Mouse (Mus musculus) CD4-positive, CD25-positive, alpha-beta regulatory T cell, adult 2 months (primary cell): ENCODE results near the gene St7l.
"Not testable (repeated sequence)": the region's sequence is repeated elsewhere in the genome, so short reads cannot be mapped to it uniquely, and the experiment has no call there.

Source experiments
- DNase-seq: peaks from one replicate; pipeline ENCODE4 v3.0.0-alpha.2; 2012; ENCODE audit warnings: low read depth, low spot score

Gene St7l

DNA sequence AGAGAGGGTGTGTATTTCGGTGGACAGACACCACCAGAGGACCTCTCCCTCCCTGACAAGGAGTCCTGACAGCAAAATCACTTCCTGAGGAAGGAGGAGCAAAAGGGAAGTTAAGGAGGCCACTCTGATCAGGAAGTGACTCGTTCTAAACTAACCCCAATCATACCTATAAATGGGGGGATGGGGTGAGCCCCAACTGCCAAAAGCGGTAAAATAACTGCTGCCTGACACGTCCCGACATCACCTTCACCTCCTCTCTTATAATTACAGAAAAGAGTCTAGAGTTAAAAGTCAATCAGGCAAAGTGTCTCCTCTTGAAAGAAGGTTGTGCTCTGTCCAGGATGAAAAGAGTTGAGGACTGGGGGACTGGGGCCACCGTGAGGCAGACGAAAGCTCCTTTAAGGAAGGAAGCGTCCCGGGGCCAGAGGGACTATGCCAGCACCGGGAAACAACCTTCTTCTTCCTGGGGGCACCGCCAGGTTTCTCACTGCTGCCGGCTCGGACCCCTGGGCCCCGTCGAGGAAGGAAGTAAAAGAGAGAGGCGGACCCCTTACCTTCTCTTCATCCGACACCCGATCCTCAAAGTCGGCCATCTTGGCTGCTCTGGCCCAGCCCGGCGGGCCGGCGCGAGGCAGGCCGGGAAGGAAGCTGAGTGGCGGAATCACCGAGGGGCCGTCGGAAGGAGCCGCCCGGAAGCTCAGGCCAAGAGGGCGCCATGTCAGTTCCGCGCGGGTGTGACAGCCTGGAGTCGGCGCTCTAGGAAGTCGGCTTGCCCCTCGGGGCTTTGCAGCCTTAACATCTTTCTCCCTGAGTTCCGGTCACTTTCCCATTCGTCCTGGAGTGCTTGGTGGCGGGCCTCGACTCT, at the start of gene St7l, which contains the start of gene Capza1:
TSS of gene St7l (plus strand) at position 220 of the 865 bp plus-strand sequence.
TSS of gene Capza1 (minus strand) at position 720 of the 865 bp plus-strand sequence.
- DNase-seq: peak; percentile 91

GRCm38 (mm10) chr3:104814746-104815145, 49.1 kb upstream of the St7l start:
- DNase-seq: no peak

- DNase-seq: no peak
Observed at GRCm38 (mm10) chr3:104815346-104815745, 48.5 kb upstream of the St7l start.

GRCm38 (mm10) chr3:104816130-104816529, 47.7 kb upstream of the St7l start:
- no peak for DNase-seq

GRCm38 (mm10) chr3:104817481-104817990, 46.3 kb upstream of the St7l start:
- peak; percentile 62 for DNase-seq

GRCm38 (mm10) chr3:104817991-104818748, 45.6 kb upstream of the St7l start, which contains the start of gene Mov10:
Mov10 (minus strand) TSS chr3:104818563.
- DNase-seq: peak; percentile 79

DNA sequence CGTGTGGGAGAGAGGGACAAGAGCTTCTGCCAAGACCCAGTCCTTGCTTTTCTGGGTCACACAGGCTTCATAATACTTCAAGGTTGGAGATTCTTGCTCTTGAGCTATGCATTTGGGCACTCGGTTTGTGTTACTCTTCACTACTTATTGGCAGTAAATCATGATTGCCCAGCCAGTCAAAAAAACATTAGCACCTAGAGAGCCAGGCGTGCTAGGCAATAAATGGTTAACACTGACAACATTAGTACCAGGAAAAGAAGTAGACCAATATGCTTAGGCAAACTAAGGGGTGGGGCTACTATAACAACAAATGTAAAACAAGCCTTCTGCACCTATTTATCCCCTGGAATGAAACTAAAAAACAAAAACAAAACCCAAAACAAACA, 45.1 kb upstream of the St7l start:
- peak; percentile 31 for DNase-seq

GRCm38 (mm10) chr3:104820426-104820825, 43.4 kb upstream of the St7l start:
- no peak for DNase-seq

- no peak for DNase-seq
Observed at GRCm38 (mm10) chr3:104822413-104822812, 41.4 kb upstream of the St7l start.

DNA sequence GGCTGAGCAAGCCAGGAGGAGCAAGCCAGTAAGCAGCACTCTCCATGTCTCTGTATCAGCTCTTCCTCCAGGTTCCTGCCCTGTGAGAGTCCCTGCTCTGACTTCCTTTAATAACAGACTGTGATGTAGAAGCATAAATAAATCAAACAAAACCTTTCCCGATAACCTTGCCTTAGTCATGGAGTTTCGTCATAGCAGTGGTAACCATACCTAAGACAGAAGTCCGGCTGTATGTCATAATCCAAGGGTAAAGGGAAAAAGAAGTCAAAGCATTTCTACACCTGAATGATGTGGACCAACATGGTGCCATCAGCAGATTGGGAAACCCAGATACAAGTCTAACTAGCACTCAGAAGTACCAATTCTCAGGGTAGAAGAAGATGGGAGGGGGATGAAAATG, 28.0 kb upstream of the St7l start:
- no peak for DNase-seq

GRCm38 (mm10) chr3:104841049-104841448, 22.8 kb upstream of the St7l start:
- DNase-seq: no peak

- no peak for DNase-seq
Observed at GRCm38 (mm10) chr3:104846601-104847000, 17.2 kb upstream of the St7l start.

DNA sequence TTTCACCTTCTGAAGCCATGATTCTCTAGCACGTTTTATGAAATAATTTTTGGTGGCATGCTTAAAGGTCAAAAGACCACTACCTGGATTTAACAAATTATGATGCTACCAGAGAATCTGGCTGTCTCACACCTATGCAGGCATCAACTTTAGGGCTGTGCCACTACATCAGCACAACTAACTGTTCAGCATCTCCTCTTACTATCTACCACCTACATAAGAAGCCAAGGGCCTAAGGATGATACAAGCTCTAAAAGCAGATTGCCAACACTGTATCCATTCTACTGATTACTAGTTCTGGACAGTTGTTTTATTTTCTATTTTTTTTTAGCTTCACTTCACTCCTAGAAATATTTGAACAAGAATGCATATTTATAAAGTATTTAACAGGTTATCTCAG, 9.3 kb upstream of the St7l start:
- no peak for DNase-seq

DNA sequence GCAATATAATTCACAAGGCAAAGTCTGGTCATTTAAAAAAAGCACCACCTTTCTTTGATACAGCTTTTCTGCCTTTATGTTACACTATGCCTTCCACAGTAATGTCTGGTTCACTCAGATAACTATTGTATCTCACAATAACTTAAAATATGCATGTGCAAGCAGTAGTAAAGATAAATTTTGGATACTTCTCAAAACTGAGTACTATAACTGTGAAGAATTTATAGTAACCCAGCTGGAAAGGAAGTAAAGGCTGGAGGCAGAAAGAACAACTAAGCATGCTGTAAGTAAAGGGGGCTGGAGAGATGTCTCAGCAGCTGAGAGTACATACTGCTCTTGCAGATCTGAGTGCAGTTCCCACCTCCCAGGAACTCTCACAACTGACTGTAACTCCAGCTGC, 8.9 kb upstream of the St7l start:
- no peak for DNase-seq

GRCm38 (mm10) chr3:104856106-104856505, 7.7 kb upstream of the St7l start:
- peak; percentile 50 for DNase-seq

DNA sequence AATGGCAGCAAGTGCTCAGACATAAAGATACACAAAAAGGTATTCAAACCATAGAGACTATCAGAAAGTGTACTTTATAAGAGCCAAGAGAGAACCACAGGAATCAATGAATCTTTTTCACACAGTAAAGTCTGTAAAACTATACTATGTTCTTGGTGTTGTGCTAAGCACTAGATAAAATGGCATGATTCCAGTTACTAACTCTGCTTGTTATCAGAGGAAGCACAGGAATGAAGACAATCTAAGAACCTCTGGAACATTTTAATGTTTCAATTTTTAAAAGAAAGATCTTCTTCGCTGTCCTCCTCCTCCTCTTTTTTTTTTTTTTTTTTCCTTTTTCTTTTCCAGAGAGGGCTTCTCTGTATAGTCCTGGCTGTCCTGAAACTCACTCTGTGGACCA, 5.2 kb upstream of the St7l start:
- DNase-seq: no peak

- DNase-seq: peak; percentile 86
Observed at GRCm38 (mm10) chr3:104864651-104865340, 991 bp downstream of the St7l start.

- DNase-seq: peak; percentile 57
Observed at GRCm38 (mm10) chr3:104865341-104865788, 1.6 kb downstream of the St7l start.

GRCm38 (mm10) chr3:104866674-104867073, 2.9 kb downstream of the St7l start:
- not testable (repeated sequence) for DNase-seq

DNA sequence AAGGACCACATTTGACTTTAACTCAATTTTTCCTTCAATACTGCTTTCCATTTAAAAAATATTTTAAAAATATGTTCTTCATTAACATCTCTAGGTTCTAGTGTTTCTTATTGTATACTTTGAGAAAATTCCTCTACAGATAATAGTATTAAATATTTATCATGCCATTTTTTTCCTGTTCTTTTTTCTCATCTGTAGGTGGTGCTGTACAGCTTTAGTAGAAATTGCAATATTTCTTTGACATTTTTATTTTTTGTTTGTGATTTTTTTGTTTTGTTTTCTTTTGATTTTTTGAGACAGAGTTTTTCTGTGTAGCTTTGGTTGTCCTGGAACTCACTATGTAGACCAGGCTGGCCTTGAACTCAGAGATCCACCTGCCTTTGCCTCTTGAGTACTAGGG, 5.8 kb downstream of the St7l start:
- no peak for DNase-seq

- no peak for DNase-seq
Observed at GRCm38 (mm10) chr3:104888585-104888984, 24.8 kb downstream of the St7l start.

DNA sequence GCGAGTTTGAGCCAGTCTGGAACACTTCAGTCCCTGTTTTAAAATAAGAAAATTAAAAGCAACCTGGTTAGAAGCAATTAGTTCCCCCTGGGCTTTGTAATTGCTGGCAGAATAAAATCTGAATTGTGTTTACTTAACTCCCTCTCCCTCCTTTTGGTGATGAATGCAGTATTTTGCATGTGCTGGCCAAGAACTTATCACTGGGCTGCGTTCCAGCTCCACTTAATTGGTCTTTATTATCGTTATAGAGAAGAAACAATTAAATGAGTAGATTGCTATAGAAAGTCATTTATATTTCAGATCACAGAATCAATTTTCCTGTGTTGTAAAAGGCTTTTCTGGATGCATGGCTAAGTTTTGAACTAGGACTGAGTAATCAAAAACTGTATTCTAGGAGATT, 32.3 kb downstream of the St7l start:
- DNase-seq: no peak
